Mouse (Mus musculus) c-Kit-positive CD71-positive TER-119-negative erythroid progenitor cells, embryonic 14.5 days (primary cell): Measurements from ENCODE around the gene Tmed3.

Experiments used
- DNase-seq: peaks from one replicate; pipeline ENCODE4 v3.0.0-alpha.2; 2013; ENCODE audit warnings: low read depth

Gene Tmed3

DNA sequence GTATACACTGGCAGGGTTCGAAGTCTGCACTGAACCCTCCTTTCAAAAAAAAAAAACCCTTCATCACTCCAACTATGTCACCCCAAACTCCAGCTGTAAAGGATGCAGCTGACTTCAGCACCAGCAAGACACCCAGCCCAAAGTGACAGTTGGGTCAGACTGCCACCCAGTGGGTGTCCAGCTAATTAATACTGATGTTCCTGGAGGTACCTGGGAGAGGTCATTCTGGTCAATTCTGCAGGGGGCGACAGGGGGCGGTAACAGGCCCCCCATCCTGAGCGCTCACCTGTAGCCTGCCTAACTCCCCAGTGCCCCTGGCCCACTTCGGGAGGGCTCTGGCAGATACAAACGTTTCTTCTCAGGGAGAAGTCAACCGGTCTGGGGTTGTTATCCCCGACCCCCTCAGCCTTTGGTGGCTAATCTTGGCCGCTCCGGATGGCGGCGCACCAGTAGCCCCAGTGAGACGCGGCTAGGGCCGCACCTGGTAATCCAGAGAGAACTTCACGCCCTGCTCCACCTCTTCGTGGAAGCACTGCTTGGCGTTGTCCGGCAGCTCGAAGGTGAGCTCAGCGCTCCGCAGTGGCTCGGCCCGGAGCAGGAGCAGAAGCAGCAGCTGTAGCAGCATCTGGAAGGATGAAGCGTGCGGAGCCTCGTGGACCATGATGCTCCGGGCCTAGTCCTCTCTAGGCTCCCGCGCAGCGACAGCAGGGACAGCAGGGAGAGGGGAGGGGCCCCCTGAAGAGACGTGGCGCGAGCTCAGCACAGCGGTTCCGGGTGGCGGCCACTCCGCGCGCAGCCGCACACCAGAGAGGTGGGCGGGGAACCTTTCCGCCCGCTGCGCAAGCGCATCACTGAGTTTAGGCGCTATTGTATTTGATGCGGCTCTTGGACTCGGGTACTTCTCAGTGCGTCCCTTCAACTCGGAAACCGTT lies at the start of gene Tmed3:
TSS of gene Tmed3 (minus strand) at position 804 of the 932 bp plus-strand sequence.
- peak; percentile 78 for DNase-seq

DNA sequence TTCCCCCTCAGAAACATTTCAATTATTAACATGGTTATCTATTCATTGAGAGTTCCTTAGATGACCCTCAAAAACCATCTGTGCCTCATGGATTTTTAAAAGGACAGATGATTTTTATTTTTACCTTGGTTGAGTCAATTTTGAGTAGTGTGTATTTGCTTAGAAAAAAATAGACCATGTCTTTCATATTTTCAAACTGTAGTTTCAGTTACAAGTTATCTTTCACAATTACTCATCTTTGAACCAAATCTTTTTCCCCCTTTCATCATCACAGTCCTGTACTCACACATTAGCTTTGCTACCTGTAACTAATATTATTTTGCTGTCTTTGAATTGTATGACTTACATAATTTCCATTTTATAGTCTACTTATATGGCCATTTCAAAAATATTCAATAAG lies 35.2 kb upstream of the Tmed3 start:
- no peak for DNase-seq

GRCm38 (mm10) chr9:89738295-89738694 lies 33.4 kb upstream of the Tmed3 start, which contains the start of gene Ankrd34c:
Gene Ankrd34c, minus strand, starts transcription at chr9:89738475.
- DNase-seq = no peak

DNA sequence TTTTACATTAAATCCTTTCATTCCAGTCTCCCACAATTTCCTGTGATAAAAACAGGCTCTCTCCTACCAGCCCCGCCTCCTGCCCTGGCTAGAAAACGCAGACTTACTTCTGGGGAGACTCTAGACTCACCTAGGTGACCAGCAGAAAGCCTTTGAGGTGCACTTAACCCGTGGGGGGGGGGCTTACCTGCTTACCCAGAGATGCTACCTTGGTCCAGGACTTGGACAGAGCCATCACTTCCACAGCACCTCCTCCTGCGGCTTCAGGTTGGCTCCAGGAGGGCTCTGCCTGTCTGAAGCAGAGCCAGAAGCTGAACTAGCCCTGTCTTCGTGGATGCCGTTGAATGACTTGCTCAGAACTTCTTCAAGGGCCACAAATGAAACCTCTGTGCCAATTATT lies 33.0 kb upstream of the Tmed3 start:
- DNase-seq = no peak

DNA sequence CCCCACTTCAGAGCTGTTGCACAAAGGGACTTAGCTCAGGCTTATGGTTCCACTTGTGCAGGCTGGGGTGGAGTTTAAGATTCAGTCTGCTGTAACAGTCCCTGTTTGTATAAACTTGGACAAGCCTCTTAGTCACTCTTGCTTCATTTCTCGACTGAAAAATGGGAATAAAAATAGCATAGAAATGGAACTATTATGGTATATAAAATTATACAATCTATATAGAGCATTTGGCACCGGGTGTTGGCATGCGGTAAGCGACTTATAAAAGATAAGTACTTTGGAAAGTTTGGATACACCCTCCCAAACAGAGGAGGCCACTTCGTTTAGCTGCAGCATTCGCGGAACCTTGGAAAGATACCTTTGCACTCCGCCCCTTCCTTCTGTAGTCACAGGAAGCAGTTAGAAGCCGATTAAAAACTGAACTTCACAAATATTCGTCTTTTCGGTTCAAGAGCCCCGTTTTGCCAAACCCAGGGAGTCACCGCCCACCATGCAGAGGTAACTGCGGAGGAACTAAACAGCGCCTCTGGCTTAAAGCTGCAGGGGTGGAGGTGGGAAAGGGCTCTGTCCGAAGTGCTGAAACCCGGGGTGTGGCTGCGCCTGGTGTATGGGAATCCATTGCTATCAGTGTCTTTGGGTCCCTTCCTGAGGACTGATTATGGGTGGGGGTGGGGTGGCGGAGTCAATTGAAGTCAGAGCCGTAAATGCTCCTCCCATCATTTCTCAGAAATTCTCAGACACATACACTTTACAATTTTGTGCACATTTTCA lies 32.3 kb upstream of the Tmed3 start:
- peak; percentile 17 for DNase-seq

DNA sequence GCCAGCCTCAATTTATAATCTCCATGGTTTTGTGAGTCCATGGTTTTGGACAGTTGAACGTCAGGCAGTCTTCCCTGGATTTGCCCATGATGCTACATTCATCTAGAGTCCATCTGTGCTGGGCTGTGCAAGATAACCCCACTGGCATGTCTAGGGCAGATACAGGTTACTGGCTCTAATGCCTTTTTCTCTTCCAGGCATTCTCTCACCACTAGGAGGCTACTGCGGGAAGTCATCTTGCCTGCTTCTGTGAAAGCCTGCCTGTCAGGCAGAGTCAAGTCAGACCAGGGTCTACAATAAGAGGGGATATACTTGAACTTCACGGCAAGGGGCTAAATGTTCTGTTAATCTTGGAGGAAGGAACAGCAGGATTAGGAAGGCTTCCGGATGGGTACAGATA lies 2.0 kb upstream of the Tmed3 start:
- peak; percentile 38 for DNase-seq

DNA sequence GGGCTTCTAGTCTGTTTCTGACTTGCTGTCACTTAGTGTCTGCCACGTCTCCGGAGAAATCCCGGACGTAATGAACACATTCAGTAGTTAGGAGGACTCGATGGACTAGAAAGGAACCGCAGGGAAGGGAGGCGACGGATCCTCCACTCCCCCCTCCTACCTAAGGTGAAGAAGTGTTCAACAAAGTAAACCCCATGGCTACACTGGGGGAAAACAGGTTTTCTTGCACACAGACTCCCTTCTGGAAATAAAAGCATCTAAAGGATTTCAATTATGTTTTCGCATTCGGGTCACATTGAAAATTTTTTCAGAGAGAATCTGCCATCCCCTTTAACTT lies 297 bp upstream of the Tmed3 start:
- DNase-seq = no peak

DNA sequence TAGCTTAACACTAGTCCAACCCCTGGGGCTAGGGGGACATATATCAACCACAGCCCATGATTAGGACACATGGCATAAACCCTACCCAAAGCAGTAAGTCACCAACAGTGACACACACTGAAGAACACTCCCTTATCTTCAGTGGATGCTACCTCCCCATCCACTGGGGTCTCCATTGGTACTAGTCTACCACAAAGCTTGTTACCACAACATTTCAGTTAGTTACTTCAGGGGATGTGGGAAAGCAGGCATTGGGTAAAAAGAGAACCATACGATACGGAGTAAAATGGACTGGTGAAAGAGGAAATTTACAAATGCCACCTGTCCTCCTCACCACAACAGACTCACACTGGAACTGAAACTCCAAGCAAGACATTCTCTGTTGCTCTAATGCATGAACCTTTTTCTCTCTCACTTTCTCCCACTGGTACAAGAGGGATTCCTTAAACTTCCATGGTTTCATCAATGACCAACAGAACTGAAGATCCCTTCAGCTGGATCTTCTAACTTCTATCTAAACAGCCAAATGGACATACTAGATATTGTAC lies 3.9 kb downstream of the Tmed3 start:
- DNase-seq = no peak

- no peak for DNase-seq
These were observed 9.7 kb downstream of the Tmed3 start for GRCm38 (mm10) chr9:89695143-89695542.

GRCm38 (mm10) chr9:89693670-89694069 lies 11.2 kb downstream of the Tmed3 start:
- no peak for DNase-seq

DNA sequence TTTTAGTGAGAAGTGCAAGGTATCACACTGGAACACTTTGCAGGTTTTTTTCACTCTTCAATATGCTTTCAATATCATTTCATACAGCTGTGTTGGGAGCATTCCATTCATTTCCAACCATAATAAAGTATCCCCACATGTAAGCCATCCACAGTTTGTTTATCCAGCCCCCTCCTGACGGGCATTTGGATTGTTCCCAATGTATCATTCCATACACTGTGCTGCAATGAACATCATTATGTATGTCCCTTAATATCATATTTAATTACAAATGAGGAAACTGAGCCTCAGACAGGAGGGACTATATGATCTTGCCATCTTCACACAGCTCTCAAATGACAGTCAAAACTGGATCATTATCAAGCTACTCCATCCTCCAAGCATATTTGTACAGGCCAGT lies 15.7 kb downstream of the Tmed3 start:
- DNase-seq = no peak

DNA sequence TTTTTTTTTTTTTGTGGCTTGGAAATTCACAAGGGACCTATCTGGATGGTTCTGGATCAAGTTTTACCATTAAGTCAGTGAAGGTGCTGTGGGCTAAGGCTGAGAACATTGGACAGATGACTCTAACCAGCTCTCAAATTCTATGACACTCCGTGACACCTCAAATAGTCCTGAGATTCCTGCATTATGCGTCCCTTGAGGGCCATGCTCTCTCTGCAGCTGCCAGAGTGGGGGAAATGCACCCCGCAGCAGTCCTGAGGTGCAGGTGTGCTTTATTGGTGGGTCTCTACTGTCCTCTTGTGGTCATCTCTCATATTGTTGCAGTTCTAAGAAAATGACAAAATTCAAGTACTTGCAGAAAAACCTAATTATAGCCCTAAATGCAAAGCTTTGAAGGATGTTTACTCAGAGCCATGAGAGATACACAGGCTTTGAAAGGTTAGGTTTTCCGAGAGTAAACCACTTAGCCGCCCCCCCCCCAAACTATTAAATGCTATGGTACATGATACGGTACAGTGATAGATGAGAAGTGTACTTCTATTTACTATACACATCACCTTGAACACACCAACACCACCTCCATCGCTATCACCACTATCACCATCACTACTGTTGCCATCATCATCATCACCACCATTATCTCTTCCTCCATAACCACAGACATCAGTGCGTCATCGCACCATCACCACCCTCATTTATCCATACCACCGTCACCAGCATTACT lies 17.2 kb downstream of the Tmed3 start:
- DNase-seq = no peak

DNA sequence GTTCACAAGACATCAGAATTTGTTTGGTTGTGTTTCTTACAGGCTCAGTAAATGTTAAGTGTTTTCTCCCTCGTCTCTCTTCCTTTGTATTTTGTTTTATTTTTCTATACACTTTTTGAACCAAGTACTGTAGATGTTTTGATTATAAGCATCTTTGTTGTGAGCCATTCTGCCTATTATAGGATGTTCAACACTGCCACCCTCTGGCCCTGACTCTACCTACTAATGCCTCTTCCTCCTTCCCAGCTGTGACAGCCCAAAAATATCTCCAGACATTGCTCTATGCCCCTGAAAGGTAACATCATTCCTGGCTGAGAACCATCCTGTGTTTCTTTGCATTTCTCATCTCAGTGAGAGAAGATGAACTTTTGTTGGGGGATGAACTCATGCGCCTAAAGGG lies 18.6 kb downstream of the Tmed3 start:
- DNase-seq = no peak

GRCm38 (mm10) chr9:89678974-89679373 lies 25.9 kb downstream of the Tmed3 start:
- DNase-seq = no peak

DNA sequence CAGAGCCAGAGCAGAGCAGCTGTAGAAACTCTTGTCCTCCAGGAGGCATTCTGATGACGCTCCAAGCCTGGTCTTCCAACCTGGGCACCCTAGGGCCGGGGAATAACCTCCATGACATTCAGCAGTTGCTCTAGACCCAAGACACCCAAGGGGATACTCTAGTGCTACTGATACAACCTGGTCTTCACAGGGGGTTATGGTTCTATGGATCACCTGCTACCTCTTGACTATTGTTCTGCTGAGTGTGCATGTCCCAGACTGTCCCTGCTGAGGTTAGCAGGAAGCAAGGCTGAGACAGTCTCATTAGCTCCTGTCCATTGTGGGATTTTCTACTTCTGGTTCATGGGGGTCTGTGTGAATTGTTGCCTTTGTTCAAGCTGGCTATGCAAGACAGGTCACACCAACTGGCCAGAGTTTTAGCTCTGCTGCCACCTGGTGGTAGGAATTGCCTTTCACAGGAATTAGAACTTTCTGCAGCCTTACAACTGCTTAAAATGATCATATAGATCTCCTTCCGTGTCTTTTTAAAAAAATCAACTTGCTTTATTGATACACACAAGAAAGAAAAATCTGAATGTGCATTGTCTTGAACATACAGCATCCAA lies 30.8 kb downstream of the Tmed3 start:
- peak; percentile 29 for DNase-seq

GRCm38 (mm10) chr9:89673402-89673801 lies 31.5 kb downstream of the Tmed3 start:
- DNase-seq = no peak

DNA sequence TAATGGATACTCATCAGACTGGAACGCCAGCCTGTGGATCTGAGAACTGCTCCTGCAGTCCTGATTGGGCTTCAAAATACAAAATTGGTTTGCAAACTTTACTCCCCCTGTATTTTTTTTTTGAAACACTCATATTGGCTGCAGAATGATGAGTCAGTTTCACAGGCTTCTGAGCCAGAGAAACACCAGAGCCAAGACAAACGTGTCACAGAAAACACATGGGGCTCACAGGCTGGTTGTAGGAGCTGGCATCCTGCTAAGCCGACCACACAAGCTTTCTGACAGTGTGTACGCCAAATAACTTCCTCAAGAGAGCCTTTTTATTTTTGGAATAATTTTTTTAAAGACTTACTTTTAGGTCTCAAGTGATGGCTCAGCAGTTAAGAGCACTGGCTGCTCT lies 35.0 kb downstream of the Tmed3 start:
- no peak for DNase-seq

DNA sequence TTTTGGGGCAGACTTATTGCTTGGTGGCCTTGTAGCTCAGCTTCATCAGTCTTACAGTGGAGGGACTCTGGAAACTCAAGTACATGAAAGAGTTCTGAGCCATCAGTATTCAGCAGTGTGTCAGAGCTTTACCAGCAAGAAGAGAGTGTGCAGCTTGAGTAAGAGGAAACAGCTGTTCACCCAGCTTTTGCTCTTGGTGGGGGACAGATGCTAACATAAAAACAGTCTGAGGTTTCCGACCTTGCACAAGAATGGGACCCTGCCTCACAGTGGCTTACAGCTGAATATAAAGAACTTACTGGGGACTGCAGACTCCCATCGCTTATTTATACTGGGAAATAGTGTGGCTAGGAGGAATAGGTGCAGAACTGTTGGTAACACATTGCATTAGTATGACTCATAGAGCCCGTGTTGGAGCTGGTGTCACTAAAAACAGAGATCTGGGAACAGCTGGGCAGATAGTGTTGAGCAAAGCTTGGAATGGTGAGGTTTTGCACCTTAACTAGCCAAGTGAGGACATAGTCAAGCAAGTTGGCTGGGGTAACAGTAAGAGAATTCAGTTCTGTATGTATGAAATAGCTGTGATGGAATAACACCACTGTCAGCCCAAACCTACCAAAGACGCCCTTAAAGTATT lies 37.4 kb downstream of the Tmed3 start:
- no peak for DNase-seq

GRCm38 (mm10) chr9:89650913-89651312 lies 54.0 kb downstream of the Tmed3 start:
- DNase-seq = no peak
